Mouse (Mus musculus) fibroblast of lung, adult 2 months (primary cell): ENCODE measurements at regions not wholly inside any gene's neighbourhood (a gene's known extent, or its start where the extent isn't known, plus 50 kb on each side); places are given as distances from the start of the nearest gene placed in this dataset.

Source experiments
- DNase-seq: peaks from one replicate; pipeline ENCODE4 v3.0.0-alpha.2; 2011; ENCODE audit warnings: low read depth

- no peak for DNase-seq
Observed at GRCm38 (mm10) chr13:44559178-44559565, 170.1 kb upstream of the Jarid2 start.

GRCm38 (mm10) chr13:44559706-44560105 lies 169.6 kb upstream of the Jarid2 start:
- DNase-seq = no peak

- no peak for DNase-seq
Observed at GRCm38 (mm10) chr13:44564705-44565104, 164.6 kb upstream of the Jarid2 start.

GRCm38 (mm10) chr13:44567696-44568095 lies 161.6 kb upstream of the Jarid2 start:
- DNase-seq = no peak

- peak; percentile 37 for DNase-seq
Observed at GRCm38 (mm10) chr13:44569241-44569778, 160.0 kb upstream of the Jarid2 start.

GRCm38 (mm10) chr13:44573463-44573862 lies 155.8 kb upstream of the Jarid2 start:
- DNase-seq = no peak

GRCm38 (mm10) chr13:44579215-44579614 lies 150.1 kb upstream of the Jarid2 start:
- DNase-seq = no peak

GRCm38 (mm10) chr13:44580156-44580736 lies 149.0 kb upstream of the Jarid2 start:
- DNase-seq = no peak

GRCm38 (mm10) chr13:44580767-44581166 lies 148.5 kb upstream of the Jarid2 start:
- DNase-seq = no peak

GRCm38 (mm10) chr13:44581947-44582766 lies 147.1 kb upstream of the Jarid2 start:
- DNase-seq = no peak

- no peak for DNase-seq
Observed at GRCm38 (mm10) chr13:44582767-44583085, 146.5 kb upstream of the Jarid2 start.

- DNase-seq = no peak
Observed at GRCm38 (mm10) chr13:44583614-44584013, 145.7 kb upstream of the Jarid2 start.

GRCm38 (mm10) chr13:44584151-44584550 lies 145.1 kb upstream of the Jarid2 start:
- DNase-seq = no peak

GRCm38 (mm10) chr13:44584551-44584950 lies 144.7 kb upstream of the Jarid2 start:
- no peak for DNase-seq

GRCm38 (mm10) chr13:44587846-44588245 lies 141.4 kb upstream of the Jarid2 start:
- DNase-seq = no peak

- no peak for DNase-seq
Observed at GRCm38 (mm10) chr13:44594645-44595044, 134.6 kb upstream of the Jarid2 start.

- DNase-seq = no peak
Observed at GRCm38 (mm10) chr13:44597666-44598065, 131.6 kb upstream of the Jarid2 start.

- no peak for DNase-seq
Observed at GRCm38 (mm10) chr13:44601024-44601423, 128.2 kb upstream of the Jarid2 start.

- DNase-seq = no peak
Observed at GRCm38 (mm10) chr13:44602658-44603057, 126.6 kb upstream of the Jarid2 start.

GRCm38 (mm10) chr13:44607316-44608285 lies 121.7 kb upstream of the Jarid2 start:
- no peak for DNase-seq

GRCm38 (mm10) chr13:44608286-44608675 lies 121.0 kb upstream of the Jarid2 start:
- DNase-seq = no peak

- no peak for DNase-seq
Observed at GRCm38 (mm10) chr13:44608681-44609335, 120.5 kb upstream of the Jarid2 start.
